Mouse (Mus musculus) G1E-ER4 (cell line): ENCODE measurements around the gene Barx1. TPM values are rescaled to one million over a fixed set of nuclear protein-coding genes. Genes with fewer than 3 reads are reported as not detected.

Experiments
- GATA1 ChIP-seq: IDR thresholded peaks from one replicate; pipeline ENCODE4 v1.8.0; 2012; ENCODE audit warnings: low read length, inconsistent platforms
- polyA plus RNA-seq: library from polyadenylated mRNA; stranded (reverse); fragments of >175 nt; gene quantifications from 2 replicates; pipeline ENCODE4 v1.2.3, GENCODE M21; 2012

Barx1 gene
- polyA plus RNA-seq = not detected in 2 replicates

GRCm38 (mm10) chr13:48662431-48663143, at the start of gene Barx1:
Gene Barx1 (plus strand): TSS chr13:48662998.
- TF ChIP-seq GATA1 = no peak

- TF ChIP-seq GATA1 = no peak
Observed at GRCm38 (mm10) chr13:48614525-48614924, 48.3 kb upstream of the Barx1 start.

GRCm38 (mm10) chr13:48617774-48618173, 45.0 kb upstream of the Barx1 start:
- no peak for TF ChIP-seq GATA1

- no peak for TF ChIP-seq GATA1
Observed at GRCm38 (mm10) chr13:48618890-48619289, 43.9 kb upstream of the Barx1 start.

GRCm38 (mm10) chr13:48624968-48625398, 37.8 kb upstream of the Barx1 start:
- TF ChIP-seq GATA1 = no peak

GRCm38 (mm10) chr13:48625433-48626184, 37.2 kb upstream of the Barx1 start, which contains the start of gene Ptpdc1:
Gene Ptpdc1 (minus strand): TSS chr13:48625664.
- no peak for TF ChIP-seq GATA1

GRCm38 (mm10) chr13:48631691-48632090, 31.1 kb upstream of the Barx1 start:
- no peak for TF ChIP-seq GATA1

- no peak for TF ChIP-seq GATA1
Observed at GRCm38 (mm10) chr13:48637706-48638105, 25.1 kb upstream of the Barx1 start.

GRCm38 (mm10) chr13:48639570-48639969, 23.2 kb upstream of the Barx1 start:
- no peak for TF ChIP-seq GATA1

GRCm38 (mm10) chr13:48643072-48643471, 19.7 kb upstream of the Barx1 start:
- TF ChIP-seq GATA1 = no peak

- TF ChIP-seq GATA1 = no peak
Observed at GRCm38 (mm10) chr13:48643991-48644390, 18.8 kb upstream of the Barx1 start.

- TF ChIP-seq GATA1 = no peak
Observed at GRCm38 (mm10) chr13:48646696-48647095, 16.1 kb upstream of the Barx1 start.

GRCm38 (mm10) chr13:48650615-48651014, 12.2 kb upstream of the Barx1 start:
- TF ChIP-seq GATA1 = no peak

GRCm38 (mm10) chr13:48651132-48652065, 11.4 kb upstream of the Barx1 start:
- TF ChIP-seq GATA1 = no peak
